Mouse (Mus musculus) kidney, postnatal 0 days (tissue): Measurements from ENCODE around the gene Slc36a4. TPM values are rescaled to one million over a fixed set of nuclear protein-coding genes. Genes with fewer than 3 reads are reported as not detected.

Source experiments
- ATAC-seq: fragments of 200-750 bp; cut with Nextera tagmentation; replicated peaks from 2 replicates; pipeline ENCODE4 v1.8.0; 2017; ENCODE audit warnings: low read depth, moderate number of reproducible peaks, moderate TSS enrichment, moderate library complexity; ENCODE audit not compliant: low FRiP score
- DNase-seq: peaks from one replicate; pipeline ENCODE4 v3.0.0-alpha.2; 2016; ENCODE audit warnings: low spot score
- H3K27ac ChIP-seq: fragments of 300-500 bp; sonication (generic); 2 replicates; pipeline ENCODE4 v1.5.1; 2014; ENCODE audit warnings: mild to moderate bottlenecking
- H3K27me3 ChIP-seq: fragments of 300-500 bp; sonication (generic); 2 replicates; pipeline ENCODE4 v1.6.1; 2014; ENCODE audit warnings: low read length, mixed read lengths; ENCODE audit not compliant: insufficient read depth
- H3K36me3 ChIP-seq: fragments of 300-500 bp; sonication (generic); 2 replicates; pipeline ENCODE4 v1.6.1; 2014; ENCODE audit warnings: low read length, mixed read lengths; ENCODE audit not compliant: insufficient read depth
- H3K4me1 ChIP-seq: fragments of 300-500 bp; sonication (generic); replicated peaks from 2 replicates; pipeline ENCODE4 v1.6.1; 2014; ENCODE audit warnings: antibody characterized with exemption, low read length, mixed read lengths; ENCODE audit not compliant: insufficient read depth
- H3K4me2 ChIP-seq: fragments of 300-500 bp; sonication (generic); 2 replicates; pipeline ENCODE4 v1.6.1; 2014; ENCODE audit warnings: mild to moderate bottlenecking, low read length, moderate library complexity, mixed read lengths
- H3K4me3 ChIP-seq: fragments of 300-500 bp; sonication (generic); replicated peaks from 2 replicates; pipeline ENCODE4 v1.5.1; 2014; ENCODE audit warnings: low read depth, low read length
- H3K9ac ChIP-seq: fragments of 300-500 bp; sonication (generic); 2 replicates; pipeline ENCODE4 v1.6.1; 2014; ENCODE audit warnings: low read depth, low read length
- H3K9me3 ChIP-seq: fragments of 300-500 bp; sonication (generic); replicated peaks from 2 replicates; pipeline ENCODE4 v1.6.1; 2016; ENCODE audit warnings: low read length, inconsistent platforms, mixed read lengths
- CTCF ChIP-seq: IDR thresholded peaks from 2 replicates; pipeline ENCODE4 v1.5.1; 2016; ENCODE audit warnings: antibody characterized with exemption, low read depth, mild to moderate bottlenecking, moderate library complexity
- WGBS: fragments of 180-500 bp; shearing (Covaris S2); extraction: QIAGEN DNeasy Blood & Tissue Kit; methylation state at CpG from one replicate; pipeline ENCODE4 v1.1.7; 2014; 5-methylcytosine and 5-hydroxymethylcytosine counted together
- polyA plus RNA-seq: library from polyadenylated mRNA; unstranded; fragments of >200 nt; fragmentation: Nextera tagmentation; extraction: Ambion mirVana; gene quantifications from 2 replicates; pipeline ENCODE4 v1.2.1, GENCODE M21; 2015

Gene Slc36a4
- polyA plus RNA-seq, 1 experiment from 2014 or later: 13.5 TPM

DNA sequence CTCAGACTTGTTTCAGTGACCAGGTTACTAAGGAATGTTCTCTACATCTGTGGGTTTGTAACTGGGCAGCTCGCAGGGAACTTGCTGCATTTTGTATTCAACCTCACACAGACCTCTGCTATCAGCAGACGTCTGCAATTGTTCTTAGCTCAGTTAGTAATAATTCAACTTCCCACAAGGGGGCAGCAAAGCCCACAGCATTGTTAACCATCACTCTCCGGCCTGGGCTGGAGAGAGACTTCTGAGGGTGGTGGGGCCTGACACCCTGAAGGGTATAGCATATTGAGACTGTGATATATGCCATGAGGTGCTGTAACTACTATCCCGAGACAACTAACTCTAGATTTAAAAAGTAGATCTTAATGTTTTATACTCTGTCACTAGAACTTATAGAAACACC is 24.3 kb upstream of the Slc36a4 start:
- DNase-seq (peak; percentile 85), ATAC-seq (no peak; the same call in 1 of the 2 replicates)
- Histone ChIP-seq H3K4me3 (no peak overlapping the region), H3K4me2 (no peak overlapping the region), H3K36me3 (no peaks in the 10 kb centered on the region), H3K4me1 (no peaks in the 10 kb centered on the region), H3K27ac (no peak overlapping the region), H3K27me3 (no peaks in the 10 kb centered on the region), H3K9ac (no peak overlapping the region), H3K9me3 (no peaks in the 10 kb centered on the region)
- WGBS: 10% methylated on average over 4 of the region's 4 CpGs
- TF ChIP-seq CTCF: peak; percentile 83

DNA sequence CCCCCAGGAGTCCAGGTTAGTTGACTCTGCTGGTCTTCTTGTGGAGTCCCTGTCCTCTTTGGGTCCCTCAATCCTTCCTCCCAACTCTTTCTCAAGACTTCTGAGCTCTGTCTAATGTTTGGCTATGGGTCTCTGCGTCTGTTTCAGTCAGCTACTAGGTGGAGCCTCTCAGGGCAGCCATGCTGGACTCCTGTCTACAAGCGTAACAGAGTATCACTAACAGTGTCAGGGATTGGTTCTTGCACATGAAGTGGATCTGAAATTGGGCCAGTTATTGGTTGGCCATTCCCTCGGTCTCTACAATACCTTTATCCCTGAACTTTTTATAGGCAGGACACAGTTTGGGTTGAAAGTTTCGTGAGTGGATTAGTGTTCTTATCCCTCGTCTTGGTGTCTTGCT is 22.2 kb upstream of the Slc36a4 start:
- Histone ChIP-seq H3K4me3 (no peak overlapping the region), H3K27ac (no peak overlapping the region), H3K27me3 (no peaks in the 10 kb centered on the region), H3K9ac (no peak overlapping the region), H3K9me3 (no peaks in the 10 kb centered on the region), H3K36me3 (no peaks in the 10 kb centered on the region), H3K4me2 (no peak overlapping the region), H3K4me1 (no peaks in the 10 kb centered on the region)
- TF ChIP-seq CTCF: no peak
- DNase-seq (no peak), ATAC-seq (no peak)
- 92% methylated on average over 5 of the region's 5 CpGs for WGBS

- Histone ChIP-seq H3K36me3 (no peaks in the 10 kb centered on the region), H3K4me1 (no peaks in the 10 kb centered on the region), H3K4me3 (no peak overlapping the region), H3K9ac (no peak overlapping the region), H3K9me3 (no peaks in the 10 kb centered on the region), H3K27ac (no peak overlapping the region), H3K27me3 (no peaks in the 10 kb centered on the region), H3K4me2 (no peak overlapping the region)
- 77% methylated on average over 4 of the region's 4 CpGs for WGBS
- no peak for ATAC-seq
- no peak for TF ChIP-seq CTCF
- DNase-seq: no peak
Observed at GRCm38 (mm10) chr9:15693847-15694246, 15.7 kb upstream of the Slc36a4 start.

GRCm38 (mm10) chr9:15694989-15695388 is 14.5 kb upstream of the Slc36a4 start:
- no peaks in the 10 kb centered on the region for H3K9me3 ChIP-seq
- H3K4me1 ChIP-seq: no peaks in the 10 kb centered on the region
- no peak for TF ChIP-seq CTCF
- H3K4me2 ChIP-seq: no peak overlapping the region
- WGBS: 68% methylated on average over 5 of the region's 5 CpGs
- no peaks in the 10 kb centered on the region for H3K36me3 ChIP-seq
- no peak overlapping the region for H3K27ac ChIP-seq
- no peaks in the 10 kb centered on the region for H3K27me3 ChIP-seq
- ATAC-seq (no peak), DNase-seq (no peak)
- no peak overlapping the region for H3K4me3 ChIP-seq
- H3K9ac ChIP-seq: no peak overlapping the region

DNA sequence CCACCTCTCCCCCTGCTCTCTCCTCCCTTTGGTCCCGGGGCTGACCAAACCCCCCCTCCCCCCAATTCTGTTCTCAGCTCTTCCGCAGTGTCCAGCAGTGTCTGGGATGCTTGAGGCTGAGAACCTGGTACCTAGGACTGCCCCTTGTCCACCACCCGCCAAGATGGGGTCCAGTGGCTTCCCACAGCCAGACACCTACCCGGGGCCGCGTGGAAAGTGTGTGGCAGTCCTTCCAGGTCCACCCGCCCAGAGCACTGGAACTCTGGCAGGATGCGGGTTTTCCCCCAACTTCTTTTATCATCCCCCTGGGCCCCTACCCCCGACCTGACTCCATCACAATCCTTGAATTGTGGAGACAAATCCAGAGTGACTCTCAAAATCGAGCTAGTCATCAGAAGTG is 3.8 kb upstream of the Slc36a4 start:
- no peaks in the 10 kb centered on the region for H3K27me3 ChIP-seq
- no peaks in the 10 kb centered on the region; the same call in 1 of the 2 replicates for H3K4me1 ChIP-seq
- TF ChIP-seq CTCF: no peak
- no peak overlapping the region for H3K4me2 ChIP-seq
- H3K36me3 ChIP-seq: no peaks in the 10 kb centered on the region
- DNase-seq (no peak), ATAC-seq (no peak)
- no peaks in the 10 kb centered on the region for H3K9me3 ChIP-seq
- no peak overlapping the region for H3K9ac ChIP-seq
- 74% methylated on average over 10 of the region's 10 CpGs for WGBS
- H3K27ac ChIP-seq: no peak overlapping the region
- no peak overlapping the region for H3K4me3 ChIP-seq

- peak overlapping the region; percentile 71 for H3K4me3 ChIP-seq
- ATAC-seq (peak; percentile 6; the same call in 1 of the 2 replicates), DNase-seq (peak; percentile 24)
- no peak; the same call in 1 of the 2 replicates for TF ChIP-seq CTCF
- no peaks in the 10 kb centered on the region; the same call in 1 of the 2 replicates for H3K4me1 ChIP-seq
- H3K27me3 ChIP-seq: no peaks in the 10 kb centered on the region
- H3K27ac ChIP-seq: peak overlapping the region; percentile 87
- WGBS: 18% methylated on average over 14 of the region's 14 CpGs
- no peaks in the 10 kb centered on the region for H3K36me3 ChIP-seq
- peak overlapping the region; percentile 87 for H3K9ac ChIP-seq
- peak overlapping the region; percentile 77 for H3K4me2 ChIP-seq
- no peaks in the 10 kb centered on the region for H3K9me3 ChIP-seq
Observed at GRCm38 (mm10) chr9:15708979-15709598, 449 bp upstream of the Slc36a4 start.
